Mouse (Mus musculus) lung, adult 18-20 months (tissue): ENCODE results near the gene Ddhd1.
"Not testable (repeated sequence)": the region's sequence is repeated elsewhere in the genome, so short reads cannot be mapped to it uniquely, and the experiment has no call there.

ENCODE experiments used
- DNase-seq, 2 experiments: peaks; one replicate each; pipeline ENCODE4 v3.0.0; 2022; ENCODE audit warnings: mixed read lengths in 2 of 2

Gene Ddhd1

GRCm38 (mm10) chr14:45644202-45644601, 13.7 kb downstream of the Ddhd1 start:
- no peak for DNase-seq

GRCm38 (mm10) chr14:45643461-45643860, 14.5 kb downstream of the Ddhd1 start:
- DNase-seq: no peak

- no peak for DNase-seq
Measured at GRCm38 (mm10) chr14:45642795-45643194, 15.1 kb downstream of the Ddhd1 start.

- no peak for DNase-seq
Measured at GRCm38 (mm10) chr14:45642217-45642616, 15.7 kb downstream of the Ddhd1 start.

- DNase-seq: no peak
Measured at GRCm38 (mm10) chr14:45638717-45639116, 19.2 kb downstream of the Ddhd1 start.

- no peak for DNase-seq
Measured at GRCm38 (mm10) chr14:45635496-45635895, 22.4 kb downstream of the Ddhd1 start.

- DNase-seq: no peak
Measured at GRCm38 (mm10) chr14:45632756-45633537, 25.0 kb downstream of the Ddhd1 start.

- DNase-seq: no peak
Measured at GRCm38 (mm10) chr14:45630544-45630943, 27.4 kb downstream of the Ddhd1 start.

GRCm38 (mm10) chr14:45629938-45630337, 28.0 kb downstream of the Ddhd1 start:
- no peak for DNase-seq

GRCm38 (mm10) chr14:45618351-45618750, 39.6 kb downstream of the Ddhd1 start:
- DNase-seq: no peak

- DNase-seq: no peak
Measured at GRCm38 (mm10) chr14:45616526-45616925, 41.4 kb downstream of the Ddhd1 start.

GRCm38 (mm10) chr14:45615776-45616175, 42.2 kb downstream of the Ddhd1 start:
- DNase-seq: no peak

- DNase-seq: no peak
Measured at GRCm38 (mm10) chr14:45614822-45615221, 43.1 kb downstream of the Ddhd1 start.

GRCm38 (mm10) chr14:45614406-45614805, 43.5 kb downstream of the Ddhd1 start:
- DNase-seq: no peak

GRCm38 (mm10) chr14:45611654-45612053, 46.3 kb downstream of the Ddhd1 start:
- DNase-seq: no peak

- DNase-seq: no peak
Measured at GRCm38 (mm10) chr14:45602002-45602401, 55.9 kb downstream of the Ddhd1 start.

GRCm38 (mm10) chr14:45600587-45600986, 57.4 kb downstream of the Ddhd1 start:
- peak; percentile 14 to 38 for DNase-seq

- DNase-seq: no peak
Measured at GRCm38 (mm10) chr14:45597855-45598254, 60.1 kb downstream of the Ddhd1 start.

- DNase-seq: no peak
Measured at GRCm38 (mm10) chr14:45593261-45593660, 64.7 kb downstream of the Ddhd1 start.

- no peak for DNase-seq
Measured at GRCm38 (mm10) chr14:45588403-45588802, 69.5 kb downstream of the Ddhd1 start.

GRCm38 (mm10) chr14:45587536-45587935, 70.4 kb downstream of the Ddhd1 start:
- DNase-seq: no peak

- DNase-seq: no peak
Measured at GRCm38 (mm10) chr14:45583494-45584027, 74.4 kb downstream of the Ddhd1 start.

- DNase-seq: not testable (repeated sequence)
Measured at GRCm38 (mm10) chr14:45580923-45581827, 76.8 kb downstream of the Ddhd1 start.
